Mouse (Mus musculus) midbrain, embryonic 16.5 days (tissue): ENCODE data around the gene 1700092M07Rik. TPM values are rescaled to one million over a fixed set of nuclear protein-coding genes. Genes with fewer than 3 reads are reported as not detected.
A peak's percentile ranks its signal among the peaks of the same experiment; 100 is the strongest.

ENCODE experiments used
- ATAC-seq: fragments of 200-750 bp; cut with Nextera tagmentation; 2 replicates; pipeline ENCODE4 v1.8.0; 2017; ENCODE audit warnings: moderate TSS enrichment
- H3K27ac ChIP-seq: fragments of 300-500 bp; sonication (generic); 2 replicates; pipeline ENCODE4 v1.5.1; 2014; ENCODE audit warnings: mild to moderate bottlenecking, low read length, mixed read lengths
- H3K27me3 ChIP-seq: fragments of 300-500 bp; sonication (generic); 2 replicates; pipeline ENCODE4 v1.6.1; 2014; ENCODE audit warnings: low read depth, low read length, mixed read lengths; ENCODE audit not compliant: control insufficient read depth, insufficient read depth
- H3K36me3 ChIP-seq: fragments of 300-500 bp; sonication (generic); 2 replicates; pipeline ENCODE4 v1.6.1; 2014; ENCODE audit warnings: mild to moderate bottlenecking, low read length, moderate library complexity, mixed read lengths; ENCODE audit not compliant: control insufficient read depth, insufficient read depth
- H3K4me1 ChIP-seq: fragments of 300-500 bp; sonication (generic); 2 replicates; pipeline ENCODE4 v1.6.1; 2014; ENCODE audit warnings: mild to moderate bottlenecking, low read length, mixed read lengths; ENCODE audit not compliant: control insufficient read depth, insufficient read depth
- H3K4me2 ChIP-seq: fragments of 300-500 bp; sonication (generic); 2 replicates; pipeline ENCODE4 v1.6.1; 2014; ENCODE audit warnings: mild to moderate bottlenecking, low read length, mixed read lengths
- H3K4me3 ChIP-seq: fragments of 300-500 bp; sonication (generic); 2 replicates; pipeline ENCODE4 v1.5.1; 2014; ENCODE audit warnings: low read depth, mild to moderate bottlenecking, low read length, moderate library complexity, mixed read lengths
- H3K9ac ChIP-seq: fragments of 300-500 bp; sonication (generic); 2 replicates; pipeline ENCODE4 v1.6.1; 2014; ENCODE audit warnings: low read depth, low read length, mixed read lengths
- H3K9me3 ChIP-seq: fragments of 300-500 bp; sonication (generic); replicated peaks from 2 replicates; pipeline ENCODE4 v1.6.1; 2014; ENCODE audit warnings: mild to moderate bottlenecking, low read length, mixed read lengths; ENCODE audit not compliant: control insufficient read depth, poor library complexity, severe bottlenecking
- WGBS: fragments of 180-500 bp; shearing (Covaris S2); extraction: QIAGEN DNeasy Blood & Tissue Kit; methylation state at CpG from one replicate; pipeline ENCODE4 v1.1.7; 2014; 5-methylcytosine and 5-hydroxymethylcytosine counted together
- polyA plus RNA-seq: library from polyadenylated mRNA; unstranded; fragments of >200 nt; fragmentation: Nextera tagmentation; extraction: Ambion mirVana; gene quantifications from 2 replicates; pipeline ENCODE4 v1.2.1, GENCODE M21; 2015

1700092M07Rik gene
- polyA plus RNA-seq, 1 experiment from 2014 or later, result 1.8 TPM

DNA sequence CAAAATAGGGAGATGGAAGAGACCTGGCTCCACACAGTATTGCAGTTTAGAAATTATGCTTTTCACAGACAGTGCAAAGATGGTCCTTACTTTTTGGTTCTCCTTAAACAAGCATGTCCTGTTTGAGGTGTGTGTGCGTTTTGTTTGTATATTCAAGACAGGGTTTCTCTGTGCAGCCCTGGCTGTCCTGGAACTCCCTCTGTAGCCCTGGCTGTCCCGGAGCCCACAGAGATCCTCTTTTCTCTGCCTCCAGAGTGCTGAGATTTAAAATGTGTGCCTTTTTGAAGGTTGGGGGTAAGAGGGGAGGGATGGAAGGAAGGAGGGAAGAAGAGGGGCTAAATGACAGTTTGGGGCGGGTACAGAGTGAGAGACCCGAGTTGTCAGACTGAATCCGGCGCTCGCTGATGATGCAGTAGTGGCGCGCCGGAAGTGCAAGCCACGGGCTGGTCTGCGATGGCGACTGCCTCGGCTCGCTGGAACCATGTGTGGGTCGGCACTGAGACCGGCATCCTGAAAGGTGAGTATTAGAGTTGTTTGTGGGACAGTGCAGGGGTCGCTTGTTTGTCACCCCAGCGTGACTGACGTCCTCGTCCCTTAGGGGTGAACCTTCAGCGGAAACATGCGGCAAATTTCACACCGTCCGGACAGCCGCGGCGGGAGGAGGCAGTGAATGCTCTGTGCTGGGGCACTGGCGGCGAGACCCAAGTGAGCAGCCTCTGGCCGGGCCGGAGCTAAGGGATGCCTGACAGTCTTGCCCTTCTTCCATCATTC lies 4.9 kb upstream of the 1700092M07Rik start, which contains the start of gene Wdr74:
Gene Wdr74 (plus strand): TSS at position 439 of the 771 bp plus-strand sequence.
- Histone ChIP-seq H3K36me3 (peaks cover 9% of the 10 kb centered on the region), H3K9ac (peak within 1 kb of the TSS; percentile 72), H3K4me2 (peak within 1 kb of the TSS; percentile 98), H3K27me3 (no peaks in the 10 kb centered on the region), H3K27ac (peak within 1 kb of the TSS; percentile 83), H3K9me3 (no peaks in the 10 kb centered on the region), H3K4me1 (peaks cover 19% of the 10 kb centered on the region), H3K4me3 (peak within 1 kb of the TSS; percentile 71)
- peak; percentile 94 for ATAC-seq
- WGBS, result under 1% methylated on average over 32 of the region's 32 CpGs

DNA sequence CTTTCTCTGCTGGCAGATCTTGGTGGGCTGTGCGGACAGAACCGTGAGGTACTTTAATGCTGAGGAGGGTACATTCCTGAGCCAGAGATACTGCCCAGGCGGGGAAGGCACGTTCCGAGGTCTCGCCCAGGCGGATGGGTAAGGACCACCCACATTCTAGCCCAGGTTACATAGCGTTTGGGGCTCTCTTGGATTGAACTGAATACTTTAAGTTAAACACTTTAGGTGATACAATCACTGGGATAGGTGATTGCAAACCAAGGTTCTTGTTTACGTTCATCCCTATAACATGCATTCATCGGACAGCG lies 4.4 kb upstream of the 1700092M07Rik start:
- Histone ChIP-seq H3K36me3 (peaks cover 10% of the 10 kb centered on the region), H3K27ac (no peak overlapping the region), H3K9ac (peak overlapping the region; percentile 72), H3K4me2 (peak overlapping the region; percentile 98), H3K4me3 (peak overlapping the region; percentile 71), H3K4me1 (peaks cover 23% of the 10 kb centered on the region), H3K9me3 (no peaks in the 10 kb centered on the region), H3K27me3 (no peaks in the 10 kb centered on the region)
- WGBS, result 2% methylated on average over 11 of the region's 11 CpGs
- no peak for ATAC-seq

DNA sequence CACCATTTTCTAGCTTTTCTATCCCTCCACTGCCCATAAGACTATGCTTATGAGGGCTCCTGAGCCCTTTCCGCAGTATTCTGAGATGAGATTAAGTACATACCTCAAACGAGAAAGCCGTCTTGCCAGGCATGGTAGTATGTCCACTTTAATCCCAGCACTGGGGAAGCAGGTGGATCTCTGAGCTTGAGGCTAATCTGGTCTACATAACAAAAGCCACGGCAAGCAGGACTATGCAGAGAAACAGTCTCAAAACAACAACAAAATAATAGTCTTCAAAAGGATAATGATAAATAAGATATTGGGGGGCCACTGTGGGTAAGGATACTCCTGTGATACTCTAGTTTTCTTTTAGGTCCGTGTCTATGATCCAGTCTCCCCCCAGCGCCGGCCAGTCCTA lies 1.6 kb upstream of the 1700092M07Rik start:
- no peak for ATAC-seq
- H3K4me1 ChIP-seq, result peaks cover 36% of the 10 kb centered on the region
- 90% methylated on average over 7 of the region's 7 CpGs for WGBS

DNA sequence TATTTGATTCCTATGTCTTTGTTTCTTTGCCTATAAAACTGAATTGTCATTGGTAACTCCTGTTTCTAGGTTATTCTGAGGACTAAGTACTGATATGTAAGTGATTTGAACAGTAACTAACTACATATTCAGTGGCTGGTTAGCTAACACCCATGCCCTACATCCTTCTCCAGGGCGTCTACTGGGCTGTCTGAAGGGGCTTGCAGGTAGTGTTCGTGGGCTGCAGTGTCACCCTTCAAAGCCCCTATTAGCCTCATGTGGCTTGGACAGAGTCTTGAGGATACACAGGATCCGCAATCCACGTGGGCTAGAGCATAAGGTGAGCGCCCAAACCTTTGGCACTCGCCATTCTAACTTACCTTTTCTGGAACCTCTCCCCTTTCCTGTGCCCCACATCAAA lies 872 bp upstream of the 1700092M07Rik start:
- ATAC-seq, result no peak
- Histone ChIP-seq H3K36me3 (peaks cover 10% of the 10 kb centered on the region), H3K4me2 (no peak overlapping the region), H3K4me3 (no peak overlapping the region), H3K27ac (no peak overlapping the region), H3K4me1 (peaks cover 36% of the 10 kb centered on the region), H3K27me3 (no peaks in the 10 kb centered on the region), H3K9me3 (no peaks in the 10 kb centered on the region), H3K9ac (no peak overlapping the region)
- 95% methylated on average over 6 of the region's 6 CpGs for WGBS

More for the DNA sequence above, 1.6 kb upstream of the 1700092M07Rik start:
- Histone ChIP-seq H3K4me2 (no peak overlapping the region), H3K27ac (no peak overlapping the region), H3K36me3 (peaks cover 10% of the 10 kb centered on the region), H3K27me3 (no peaks in the 10 kb centered on the region), H3K4me3 (no peak overlapping the region), H3K9ac (no peak overlapping the region), H3K9me3 (no peaks in the 10 kb centered on the region)

DNA sequence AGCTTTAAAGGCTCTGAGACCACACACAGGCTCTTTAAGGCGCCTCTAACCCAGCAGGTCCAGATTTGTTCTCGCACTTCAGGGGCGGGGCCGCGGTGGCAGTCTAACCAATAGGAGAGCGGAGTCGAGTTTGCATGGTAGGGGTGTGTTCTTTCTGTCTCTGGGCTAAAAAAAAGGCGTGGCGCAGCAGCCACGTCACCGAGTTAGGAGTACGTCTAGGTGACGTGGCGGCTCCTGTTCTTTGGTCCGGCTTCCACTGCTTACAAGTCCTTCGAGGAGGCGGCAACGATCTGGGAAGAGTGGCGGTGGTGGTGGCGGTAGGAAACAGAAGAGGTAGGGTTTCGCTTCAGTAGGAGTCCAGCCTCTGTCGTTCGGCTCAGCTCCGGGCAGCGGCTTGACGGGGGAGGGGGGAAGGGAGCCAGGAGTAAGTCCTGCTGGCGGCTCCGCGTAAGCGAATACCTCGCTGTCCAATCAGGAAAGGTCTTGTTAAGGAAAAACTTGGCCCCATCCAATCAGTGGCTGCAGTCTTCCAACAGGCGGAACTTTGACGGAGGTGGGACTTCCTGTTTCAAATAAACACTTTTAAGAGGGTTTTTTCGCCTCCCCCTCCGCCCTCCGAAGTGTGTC lies 838 bp downstream of the 1700092M07Rik start, which contains the start of gene Stx5a:
Gene Stx5a (plus strand): TSS at position 171 of the 627 bp plus-strand sequence.
- Histone ChIP-seq H3K4me2 (peak within 1 kb of the TSS; percentile 82), H3K27ac (peak within 1 kb of the TSS; percentile 97), H3K27me3 (no peaks in the 10 kb centered on the region), H3K4me3 (peak within 1 kb of the TSS; percentile 86), H3K9ac (peak within 1 kb of the TSS; percentile 88), H3K4me1 (peaks cover 27% of the 10 kb centered on the region), H3K9me3 (no peaks in the 10 kb centered on the region), H3K36me3 (peaks cover 17% of the 10 kb centered on the region)
- WGBS, result 0% methylated on average over 36 of the region's 36 CpGs
- ATAC-seq, result peak; percentile 97

DNA sequence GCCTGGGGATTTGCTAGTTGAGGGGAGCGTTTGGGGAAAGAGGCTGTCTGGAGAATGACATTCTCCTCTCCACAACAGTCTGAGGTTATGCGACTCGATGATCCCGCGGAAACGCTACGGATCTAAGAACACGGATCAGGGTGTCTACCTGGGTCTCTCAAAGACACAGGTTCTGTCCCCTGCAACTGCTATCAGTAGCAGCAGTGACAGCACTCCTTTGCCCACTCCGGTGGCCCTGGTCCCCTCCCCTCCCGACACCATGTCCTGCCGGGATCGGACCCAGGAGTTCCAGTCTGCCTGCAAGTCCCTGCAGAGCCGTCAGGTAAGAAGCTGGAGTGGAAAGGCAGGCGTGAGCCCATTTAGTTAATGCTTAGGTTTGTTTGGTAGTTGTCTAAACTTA lies 1.7 kb downstream of the 1700092M07Rik start:
- H3K4me1 ChIP-seq, result peaks cover 21% of the 10 kb centered on the region
- 22% methylated on average over 14 of the region's 14 CpGs for WGBS

DNA sequence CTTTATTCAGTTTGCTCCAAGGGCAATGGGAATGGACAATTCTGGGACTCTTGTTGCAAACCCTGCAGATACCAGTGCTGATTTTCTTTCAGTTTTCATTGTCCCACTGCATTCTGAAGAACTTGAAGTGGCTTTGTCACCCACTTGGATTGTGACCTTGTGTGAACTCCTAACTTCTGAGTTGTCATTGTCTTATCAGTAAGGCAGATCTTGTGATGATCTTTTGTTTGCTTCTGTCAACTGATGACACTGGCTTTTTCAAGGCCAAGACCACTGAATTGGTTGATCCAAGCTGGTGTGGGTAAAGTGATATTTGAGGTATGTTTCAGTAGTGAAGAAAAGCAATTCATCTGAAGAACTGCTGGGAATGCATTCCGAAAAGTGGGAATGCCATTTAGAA lies 4.9 kb downstream of the 1700092M07Rik start:
- Histone ChIP-seq H3K9me3 (no peaks in the 10 kb centered on the region), H3K27ac (no peak overlapping the region), H3K27me3 (no peaks in the 10 kb centered on the region), H3K4me1 (peaks cover 19% of the 10 kb centered on the region), H3K36me3 (peaks cover 25% of the 10 kb centered on the region), H3K4me3 (no peak overlapping the region), H3K9ac (no peak overlapping the region), H3K4me2 (no peak overlapping the region)
- no peak for ATAC-seq
- 90% methylated on average over 1 of the region's 1 CpGs for WGBS

More for the DNA sequence above, 1.7 kb downstream of the 1700092M07Rik start:
- ATAC-seq, result no peak
- H3K4me2 ChIP-seq, result peak overlapping the region; percentile 82
- peaks cover 17% of the 10 kb centered on the region for H3K36me3 ChIP-seq
- no peaks in the 10 kb centered on the region for H3K27me3 ChIP-seq
- no peaks in the 10 kb centered on the region for H3K9me3 ChIP-seq
- H3K27ac ChIP-seq, result peak overlapping the region; percentile 97
- H3K4me3 ChIP-seq, result peak overlapping the region; percentile 86
- H3K9ac ChIP-seq, result peak overlapping the region; percentile 88

DNA sequence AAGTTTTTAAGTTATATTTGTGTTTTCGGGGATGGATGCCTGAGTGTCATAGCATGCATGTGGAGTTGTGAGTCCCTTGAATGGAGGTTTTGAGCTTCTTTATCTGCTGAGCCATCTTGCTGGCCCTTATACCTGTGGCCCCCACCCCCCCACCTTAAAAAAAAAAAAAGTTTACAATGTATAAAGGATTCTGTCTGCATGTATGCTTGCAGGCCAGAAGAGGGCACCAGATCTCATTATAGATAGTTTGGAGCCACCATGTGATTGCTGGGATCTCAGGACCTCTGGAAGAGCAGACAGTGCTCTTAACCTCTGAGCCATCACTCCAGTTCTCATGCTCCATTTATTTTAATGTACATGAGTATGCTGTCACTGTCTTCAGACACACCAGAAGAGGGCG lies 6.8 kb downstream of the 1700092M07Rik start:
- H3K27ac ChIP-seq, result no peak overlapping the region
- WGBS, result 70% methylated on average over 2 of the region's 2 CpGs
- no peak overlapping the region for H3K9ac ChIP-seq
- ATAC-seq, result no peak
- H3K9me3 ChIP-seq, result no peaks in the 10 kb centered on the region
- H3K27me3 ChIP-seq, result no peaks in the 10 kb centered on the region
- H3K4me3 ChIP-seq, result no peak overlapping the region
- H3K36me3 ChIP-seq, result peaks cover 33% of the 10 kb centered on the region
- peaks cover 10% of the 10 kb centered on the region for H3K4me1 ChIP-seq
- no peak overlapping the region for H3K4me2 ChIP-seq

DNA sequence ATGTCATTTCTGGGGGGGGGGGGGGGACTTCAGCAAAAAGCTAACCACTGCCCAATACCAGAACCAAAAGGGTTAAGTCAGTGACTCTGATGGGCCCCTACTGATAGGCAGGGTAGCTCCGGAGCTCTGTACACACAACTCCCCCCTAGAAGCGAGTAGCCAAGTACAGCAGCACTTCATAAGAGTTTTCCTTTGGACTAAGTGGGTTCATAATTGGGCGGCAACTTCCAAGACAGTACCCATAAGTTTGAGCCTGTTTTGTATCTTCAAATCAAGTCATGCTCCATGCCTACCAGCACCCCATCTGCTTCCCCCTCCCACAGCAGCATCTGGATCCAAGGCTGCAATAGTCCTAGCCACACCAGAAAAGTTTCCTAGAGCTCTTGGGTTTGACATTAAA lies 15.1 kb downstream of the 1700092M07Rik start:
- WGBS, result 77% methylated on average over 3 of the region's 3 CpGs
- no peak overlapping the region for H3K4me3 ChIP-seq

More for the DNA sequence above, 15.1 kb downstream of the 1700092M07Rik start:
- H3K9ac ChIP-seq, result no peak overlapping the region
- H3K4me2 ChIP-seq, result peak overlapping the region; percentile 68; the same call in 1 of the 2 replicates
- H3K36me3 ChIP-seq, result peaks cover 15% of the 10 kb centered on the region
- H3K27ac ChIP-seq, result no peak overlapping the region
- peaks cover 26% of the 10 kb centered on the region for H3K4me1 ChIP-seq
- no peaks in the 10 kb centered on the region for H3K9me3 ChIP-seq
- ATAC-seq, result no peak
- no peaks in the 10 kb centered on the region for H3K27me3 ChIP-seq
